Mouse (Mus musculus): Measurements from ENCODE around the gene Trappc10.

Gene Trappc10

DNA sequence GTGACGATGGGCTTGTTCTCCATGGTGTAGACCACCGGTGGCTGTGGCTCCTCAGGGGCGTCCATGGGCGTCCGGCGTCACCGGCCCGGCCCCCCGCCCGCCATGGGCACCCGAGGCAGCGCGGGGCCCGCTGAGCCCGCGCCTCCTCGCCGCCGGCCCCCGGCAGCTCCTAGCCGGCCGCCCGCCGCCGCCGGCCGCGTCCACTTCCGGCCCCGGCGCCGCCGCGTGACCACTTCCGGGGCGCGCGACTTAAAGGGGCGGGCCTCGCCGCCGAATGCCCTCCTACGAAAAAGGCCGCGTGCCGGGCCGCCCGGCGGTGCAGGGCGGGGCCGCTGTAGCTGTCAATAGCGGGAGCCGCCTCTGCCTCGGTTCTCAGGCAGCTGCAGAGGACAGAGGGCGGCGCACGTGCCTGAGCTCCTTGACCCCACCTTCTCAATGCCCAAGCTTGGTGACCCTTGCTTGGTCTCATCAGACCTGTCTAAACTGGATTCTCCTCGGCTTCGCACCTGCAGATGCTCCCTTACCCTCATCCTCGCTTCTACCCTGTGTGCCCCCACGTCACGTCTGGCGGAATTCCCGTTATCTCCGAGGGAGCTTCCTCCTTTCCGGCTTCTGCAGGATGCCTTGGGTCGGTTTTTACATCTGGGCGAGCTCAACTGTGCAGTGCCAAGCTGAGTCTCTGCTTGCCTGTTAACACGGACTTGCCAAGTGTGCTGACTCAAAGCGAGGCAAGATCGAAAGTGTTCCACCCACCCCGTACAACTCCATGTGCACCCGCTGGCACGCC, at the start of gene Trappc10:
Gene Trappc10 (minus strand): TSS at position 204 of the 787 bp plus-strand sequence.
- peak; percentile 89 for DNase-seq (ENCODE audit: low spot score)

DNA sequence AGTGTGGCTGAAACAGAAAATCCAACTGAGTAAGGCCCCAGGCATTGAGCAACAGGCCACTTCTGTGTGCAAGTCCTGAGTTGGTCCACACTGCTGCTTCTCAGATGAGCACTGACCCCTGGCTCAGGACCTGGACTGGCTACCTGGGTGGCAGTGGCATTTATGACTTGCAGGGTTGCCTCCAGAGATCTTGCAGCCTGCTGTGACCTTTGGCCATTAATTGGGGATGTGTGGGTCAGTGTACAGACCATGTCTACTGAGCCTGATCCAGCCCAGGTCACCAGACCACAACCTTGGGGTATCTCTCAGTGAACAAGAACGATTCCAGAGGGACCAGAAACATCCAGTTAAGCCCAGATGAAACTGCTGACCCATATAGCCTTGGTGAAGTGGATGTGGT, 49.1 kb upstream of the Trappc10 start:
- DNase-seq (ENCODE audit: low spot score): no peak

DNA sequence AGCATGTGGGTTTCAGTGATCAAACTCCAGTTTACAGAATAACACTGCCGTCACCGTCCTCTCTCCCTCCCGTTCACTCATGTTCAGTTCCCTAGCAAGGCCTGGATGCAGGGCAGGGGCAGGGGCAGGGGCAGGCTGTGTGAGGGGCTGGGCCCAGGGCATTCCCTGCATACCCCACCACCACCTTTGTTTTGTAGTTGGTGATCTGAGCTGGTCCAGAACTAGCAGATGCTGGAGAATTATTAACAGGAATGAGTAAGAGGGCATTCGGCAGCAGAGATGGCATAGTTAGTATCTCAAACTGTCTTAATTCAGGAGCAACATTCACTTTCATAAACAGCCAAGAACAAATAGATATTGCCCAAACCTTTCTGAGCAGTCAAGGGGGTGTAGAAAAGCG, 47.9 kb upstream of the Trappc10 start:
- no peak for DNase-seq (ENCODE audit: low spot score)

DNA sequence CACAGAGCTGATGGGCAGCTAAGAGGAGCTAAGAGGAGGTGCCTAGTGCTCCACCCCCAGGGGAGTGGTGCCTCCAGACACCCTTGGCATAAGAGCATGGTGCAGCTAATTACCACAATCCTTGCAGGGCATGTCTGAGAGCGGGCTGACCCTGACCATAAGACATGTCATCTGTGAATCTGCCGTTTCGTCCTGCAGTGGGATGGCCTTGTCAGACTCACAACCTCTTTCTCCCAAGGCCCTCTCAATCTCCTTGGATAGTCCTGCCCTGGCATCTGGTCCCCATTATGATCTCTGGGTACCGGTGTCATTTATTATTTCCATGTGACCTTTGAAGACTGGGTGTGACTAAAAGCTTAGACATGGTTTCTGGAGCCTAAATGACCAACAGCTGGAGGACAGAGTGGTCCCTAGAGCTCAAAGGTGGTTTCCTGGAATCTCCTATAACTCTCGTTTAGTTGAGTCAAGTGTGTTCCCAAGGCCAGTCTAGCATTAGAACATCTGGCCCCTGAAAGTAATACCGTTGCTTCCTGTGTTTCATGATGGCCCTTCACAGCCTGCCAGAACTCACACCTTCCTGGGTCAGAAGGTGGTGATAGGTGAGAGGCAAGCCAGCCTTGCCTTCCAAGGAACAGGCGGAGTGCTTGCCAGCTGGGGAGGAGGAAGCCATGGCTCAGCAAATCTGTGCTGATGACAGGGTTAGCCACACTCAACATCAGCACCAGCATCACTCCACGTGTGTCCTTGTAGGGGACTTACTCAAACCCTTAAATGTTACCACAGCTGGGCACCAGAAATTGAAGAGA, 46.5 kb upstream of the Trappc10 start:
- DNase-seq (ENCODE audit: low spot score): no peak

DNA sequence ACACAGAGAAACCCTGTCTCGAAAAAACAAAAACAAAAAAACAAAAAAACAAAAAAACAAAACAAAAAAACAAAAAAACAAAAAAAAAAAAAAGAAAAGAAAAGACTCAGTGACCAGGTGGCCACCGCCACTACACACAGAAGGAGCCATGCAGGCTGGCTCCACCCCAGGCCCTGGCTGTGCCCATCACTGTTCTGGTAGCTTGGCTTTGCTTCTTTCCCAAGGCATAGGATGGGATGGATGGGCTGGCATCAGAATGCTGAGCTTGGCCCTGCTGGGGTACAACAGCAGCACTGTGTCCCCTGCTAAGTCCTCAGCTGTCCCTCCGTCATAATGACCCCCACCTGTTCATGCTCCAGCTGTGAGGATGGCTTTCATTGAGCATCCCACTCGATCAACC, 44.5 kb upstream of the Trappc10 start:
- DNase-seq (ENCODE audit: low spot score): no peak

DNA sequence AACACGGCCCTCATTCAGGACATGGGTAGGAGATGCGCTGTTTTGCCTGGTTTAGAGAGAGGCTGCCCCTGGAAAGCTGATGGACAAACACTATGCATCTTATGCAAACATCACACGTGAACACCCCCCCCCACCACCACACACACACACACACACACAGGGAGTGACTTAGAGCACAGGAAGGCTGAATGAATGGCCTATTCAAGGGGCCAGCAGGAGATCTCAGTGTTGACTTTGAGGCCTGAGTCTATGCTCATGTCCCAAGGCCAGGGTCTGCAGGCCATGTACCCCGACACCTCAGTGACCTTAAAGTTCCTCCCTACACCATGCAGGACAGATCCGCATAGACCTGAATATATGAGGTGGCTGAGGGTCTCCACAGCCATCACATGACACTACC, 43.7 kb upstream of the Trappc10 start:
- DNase-seq (ENCODE audit: low spot score): no peak

DNA sequence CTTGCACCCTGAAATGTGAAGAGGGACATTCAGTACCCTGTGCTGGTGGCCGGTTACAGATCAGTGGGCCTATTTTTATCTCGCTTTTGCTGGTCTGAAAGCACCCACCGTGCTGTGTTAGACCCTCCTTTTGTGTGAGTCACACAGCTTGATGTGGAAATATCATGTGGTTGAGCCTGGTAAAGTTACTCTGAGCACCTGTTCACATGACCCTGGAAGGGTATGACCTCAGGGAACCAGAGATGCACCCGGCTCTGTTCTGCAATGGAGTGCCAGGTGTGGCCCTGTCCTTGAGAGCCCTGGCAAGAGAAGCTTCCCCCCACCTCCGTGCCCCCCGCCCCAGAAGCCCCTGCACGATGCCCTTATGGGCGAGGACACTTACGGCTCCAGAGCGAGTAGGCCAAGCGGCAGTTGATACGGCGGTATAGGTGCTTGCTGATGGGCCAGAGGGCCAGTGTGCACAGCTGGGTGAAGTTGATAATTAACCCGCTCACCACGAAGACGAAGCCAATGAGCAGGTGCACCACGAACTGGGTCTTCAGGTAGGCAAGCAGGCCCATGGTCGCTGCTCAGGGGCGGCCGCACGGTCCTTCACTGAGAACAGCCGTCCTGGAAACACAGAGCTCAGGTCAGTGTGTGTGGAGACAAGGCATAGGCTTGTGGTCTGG, 43.2 kb upstream of the Trappc10 start:
- no peak for DNase-seq (ENCODE audit: low spot score)

DNA sequence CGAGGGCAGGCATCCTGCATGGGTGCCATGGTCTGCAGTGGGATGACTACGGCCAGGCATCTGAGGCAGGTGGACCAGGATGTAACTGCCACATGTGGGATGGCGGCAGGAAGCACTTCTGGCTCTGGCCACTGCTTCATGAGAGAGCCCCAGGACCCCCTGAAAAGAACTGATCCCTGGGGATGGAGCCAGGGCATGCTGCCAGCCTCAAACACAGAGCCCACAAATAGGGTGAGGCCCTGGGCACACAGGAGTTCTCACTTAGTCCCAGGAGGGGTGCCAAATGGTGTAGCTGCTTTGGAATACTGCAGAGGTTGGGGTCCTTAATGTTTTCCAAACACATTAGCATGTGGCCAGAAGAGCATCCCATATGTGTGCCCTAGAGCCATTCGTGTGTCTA, 41.5 kb upstream of the Trappc10 start:
- no peak for DNase-seq (ENCODE audit: low spot score)

DNA sequence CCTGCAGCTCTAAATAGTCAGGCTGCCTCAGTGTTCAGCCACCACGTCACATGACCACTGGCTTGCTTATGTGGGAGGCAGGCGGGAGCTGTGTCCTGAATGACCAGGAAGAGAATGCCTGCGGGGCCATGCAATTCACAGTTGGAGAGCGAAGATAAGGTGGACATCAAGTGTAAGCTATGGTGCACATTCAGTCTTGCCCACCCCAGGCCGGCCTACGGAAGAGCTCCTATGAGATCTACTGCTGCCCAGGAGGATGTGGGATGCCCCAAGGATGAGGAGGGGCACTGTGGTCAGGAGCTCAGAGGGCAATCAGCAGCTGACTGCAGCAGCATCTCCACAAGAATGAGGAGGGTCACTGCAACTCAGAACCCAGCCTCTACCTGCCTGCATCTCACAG, 41.0 kb upstream of the Trappc10 start:
- no peak for DNase-seq (ENCODE audit: low spot score)

DNA sequence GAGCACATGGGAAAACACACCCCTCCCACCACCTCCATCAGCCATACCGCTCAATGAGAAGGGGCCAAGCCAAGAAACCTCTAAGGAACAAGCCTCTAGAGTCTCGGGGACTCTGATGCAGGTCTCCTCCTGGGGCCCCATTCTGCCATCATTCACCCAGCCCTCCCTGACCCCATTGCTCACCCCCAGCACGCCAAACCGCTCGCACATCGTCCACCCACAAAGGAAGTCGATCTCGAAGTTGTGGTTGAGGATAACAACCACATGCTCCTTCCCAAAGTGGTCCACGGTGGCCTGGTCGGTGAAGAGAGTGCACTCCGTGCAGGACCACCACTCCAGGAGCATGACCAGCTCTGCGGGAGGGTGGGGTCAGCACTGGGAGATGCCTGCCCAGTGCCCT, 40.4 kb upstream of the Trappc10 start:
- no peak for DNase-seq (ENCODE audit: low spot score)

DNA sequence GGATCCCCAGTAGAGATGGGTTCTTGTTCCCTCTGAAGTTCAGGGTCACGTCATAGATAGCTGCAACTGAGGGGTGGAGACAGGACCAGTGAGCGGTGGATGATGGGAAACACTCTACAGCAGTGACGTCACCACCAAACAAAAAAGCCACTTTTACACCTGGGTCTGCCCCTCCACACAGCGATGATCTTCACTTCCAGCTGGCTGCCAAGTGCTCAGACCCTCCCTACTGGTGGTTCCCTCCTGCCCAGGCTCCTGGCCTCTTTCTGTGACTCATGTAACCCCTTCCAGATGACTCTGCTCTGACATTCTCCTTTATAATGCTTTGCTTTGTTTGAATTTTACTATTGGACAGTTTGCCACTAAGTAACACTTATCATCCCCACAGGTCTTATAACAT, 38.0 kb upstream of the Trappc10 start:
- no peak for DNase-seq (ENCODE audit: low spot score)

DNA sequence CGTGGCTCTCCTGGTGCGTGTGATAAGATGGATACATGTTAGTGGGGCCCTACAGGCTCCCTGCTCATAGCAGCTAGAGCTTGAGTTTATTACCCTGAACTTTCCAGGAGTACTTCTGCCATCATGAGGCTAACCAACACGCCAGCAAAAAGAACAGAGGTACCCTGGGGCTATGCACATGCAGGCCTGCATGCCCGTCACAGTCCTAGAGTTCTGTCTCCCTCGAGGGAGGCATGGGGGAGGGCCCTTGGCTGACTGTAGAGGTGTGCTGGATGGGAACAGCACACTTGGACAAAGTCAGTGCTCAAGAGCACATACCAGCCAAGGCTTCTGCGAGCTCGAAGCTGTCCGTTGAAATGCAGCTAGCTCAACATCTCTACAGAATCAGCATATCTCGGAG, 36.0 kb upstream of the Trappc10 start:
- no peak for DNase-seq (ENCODE audit: low spot score)

DNA sequence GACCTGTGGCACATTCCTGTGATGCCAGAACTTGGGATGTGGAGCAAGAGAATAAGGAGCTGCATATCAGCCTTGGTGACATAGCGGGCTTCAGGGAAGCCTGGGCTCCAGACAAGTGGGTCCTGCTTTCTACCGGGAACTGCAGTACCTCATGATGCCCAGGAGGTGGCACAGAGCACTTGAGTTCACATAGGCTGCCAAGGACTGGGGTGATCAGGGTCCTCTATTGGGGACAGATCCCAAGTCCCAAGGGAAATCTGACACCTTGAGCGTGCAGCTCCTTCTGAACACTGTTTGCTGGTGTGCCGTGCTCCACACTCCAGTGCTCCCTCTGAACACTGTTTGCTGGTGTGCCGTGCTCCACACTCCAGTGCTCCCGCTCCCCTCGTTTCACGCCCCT, 34.8 kb upstream of the Trappc10 start:
- DNase-seq (ENCODE audit: low spot score): peak; percentile 58

DNA sequence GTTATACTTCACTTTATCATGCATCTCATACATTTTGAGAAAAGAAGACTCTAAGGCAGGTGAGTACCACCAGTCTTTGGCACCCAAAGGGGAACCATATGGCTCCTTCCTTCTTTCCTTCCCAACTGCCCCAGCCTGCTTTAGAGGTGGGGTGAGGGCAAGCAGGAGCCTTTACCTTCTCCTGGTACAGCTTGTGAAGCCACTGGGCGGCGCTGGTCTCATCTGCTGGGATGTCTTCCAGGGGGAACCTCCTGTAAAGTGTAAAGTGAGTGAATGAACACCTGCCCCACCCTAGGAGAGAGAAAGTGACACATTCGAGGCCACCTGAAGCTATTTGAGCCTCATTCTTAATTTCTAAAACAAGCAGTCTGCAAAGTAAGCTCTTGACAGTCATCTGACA, 33.4 kb upstream of the Trappc10 start:
- no peak for DNase-seq (ENCODE audit: low spot score)

DNA sequence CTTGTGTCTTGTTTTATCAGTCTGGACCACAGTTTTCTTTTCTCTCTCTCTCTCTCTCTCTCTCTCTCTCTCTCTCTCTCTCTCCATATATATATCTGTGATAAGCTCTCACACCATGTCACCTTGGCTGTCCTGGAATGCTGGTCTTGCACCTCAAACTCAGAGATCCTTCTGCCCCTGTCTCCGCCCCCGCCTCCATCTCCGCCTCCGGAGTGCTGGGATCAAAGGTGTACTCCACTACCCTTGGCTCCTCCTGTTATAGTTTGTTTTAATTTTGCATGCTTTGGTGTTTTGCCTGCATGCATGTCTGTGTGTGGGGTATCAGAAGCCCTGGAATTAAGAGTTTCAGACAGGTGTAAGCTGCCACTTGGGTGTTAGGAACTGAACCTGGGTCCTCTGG, 31.8 kb upstream of the Trappc10 start:
- no peak for DNase-seq (ENCODE audit: low spot score)

DNA sequence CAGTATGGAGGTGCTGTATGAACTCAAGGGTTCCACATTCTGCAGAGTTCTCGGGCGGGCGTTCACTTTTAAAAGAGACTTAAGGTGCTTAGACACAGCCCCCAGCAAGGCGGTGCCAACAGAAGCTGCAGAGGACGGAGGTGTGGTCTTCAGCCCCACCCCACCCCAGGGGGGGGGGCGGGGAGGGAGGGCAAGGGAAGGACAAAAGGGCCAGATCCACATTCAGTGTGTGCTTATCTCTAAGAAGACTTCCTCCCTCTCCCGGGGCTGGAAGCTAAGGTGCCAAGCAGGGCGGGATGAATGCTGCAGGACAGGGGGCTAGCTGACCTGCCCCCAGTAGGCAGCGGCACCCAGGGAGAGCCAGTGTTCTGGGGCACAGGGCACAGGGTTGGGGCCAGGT, 28.5 kb upstream of the Trappc10 start:
- no peak for DNase-seq (ENCODE audit: low spot score)

DNA sequence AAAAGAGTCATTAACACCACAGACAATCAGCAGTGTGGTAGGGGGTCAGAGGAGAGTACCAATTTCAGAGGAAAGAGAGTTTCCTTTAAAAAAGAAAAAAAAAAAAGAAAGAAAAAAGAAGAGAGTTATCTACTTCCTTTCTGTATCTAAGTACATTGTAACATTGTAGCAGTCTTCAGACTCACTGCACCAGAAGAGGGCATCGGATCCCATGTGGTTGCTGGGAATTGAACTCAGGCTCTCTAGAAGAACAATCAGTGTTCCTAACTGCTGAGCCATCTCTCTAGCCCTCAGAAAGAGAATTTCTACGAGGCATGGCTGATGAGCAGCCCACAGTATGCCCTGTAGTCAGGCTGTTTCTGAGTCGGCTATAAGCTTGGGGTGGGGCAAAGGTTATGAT, 21.4 kb upstream of the Trappc10 start:
- no peak for DNase-seq (ENCODE audit: low spot score)

DNA sequence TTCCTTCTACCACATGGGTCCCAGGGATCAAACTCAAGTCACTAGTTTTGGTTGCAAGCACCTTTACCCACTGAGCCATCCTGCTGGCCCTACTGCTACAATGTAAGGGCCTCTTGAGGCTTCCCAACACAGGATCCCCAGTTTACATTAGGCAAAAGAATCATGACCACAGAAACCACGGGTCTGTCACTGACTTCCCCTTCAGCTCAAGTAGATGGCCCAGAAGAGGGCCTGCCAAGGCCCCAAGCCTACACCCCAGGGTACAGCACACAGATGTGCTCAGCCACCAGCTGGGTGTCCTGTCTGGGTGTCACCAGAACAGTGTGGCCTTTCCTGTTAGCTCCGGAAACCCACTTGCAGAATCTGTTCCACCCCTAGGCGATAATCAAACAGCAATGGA, 20.3 kb upstream of the Trappc10 start:
- no peak for DNase-seq (ENCODE audit: low spot score)

DNA sequence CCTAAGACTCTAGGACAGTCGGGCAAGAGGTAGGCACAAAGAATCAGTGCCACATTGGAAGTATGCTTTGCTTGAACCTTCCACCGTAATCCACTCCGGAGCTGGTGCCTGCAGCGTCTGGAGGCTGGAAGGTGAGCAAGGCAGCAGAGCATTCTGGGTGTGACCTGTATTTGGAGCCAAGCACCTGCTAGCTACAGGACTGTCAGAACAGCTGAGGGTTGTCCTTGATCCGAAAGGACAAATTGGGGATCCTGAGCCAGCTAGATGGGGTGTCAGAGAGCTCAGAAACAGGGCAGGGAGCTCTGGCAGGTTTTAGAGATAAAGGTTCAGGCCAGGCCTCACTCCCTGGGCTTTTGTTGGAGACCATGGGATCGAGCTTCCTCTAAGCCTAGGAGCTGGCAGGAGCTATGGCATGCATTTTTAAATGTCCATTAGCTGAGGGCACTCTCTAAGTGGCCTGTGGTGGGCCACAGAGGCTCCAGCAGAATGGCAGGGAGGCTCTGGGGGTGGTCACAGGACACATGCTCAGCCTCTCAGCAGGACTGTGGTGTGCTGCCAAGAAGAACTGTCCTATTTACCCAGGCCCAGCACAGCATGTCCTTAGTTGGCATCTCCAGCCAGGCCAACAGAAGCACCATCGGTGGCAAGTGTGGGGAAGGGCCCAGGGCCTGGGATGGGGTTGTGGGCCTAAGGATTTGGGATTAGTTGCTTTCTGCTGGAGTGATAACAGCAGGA, 16.6 kb upstream of the Trappc10 start:
- DNase-seq (ENCODE audit: low spot score): no peak

DNA sequence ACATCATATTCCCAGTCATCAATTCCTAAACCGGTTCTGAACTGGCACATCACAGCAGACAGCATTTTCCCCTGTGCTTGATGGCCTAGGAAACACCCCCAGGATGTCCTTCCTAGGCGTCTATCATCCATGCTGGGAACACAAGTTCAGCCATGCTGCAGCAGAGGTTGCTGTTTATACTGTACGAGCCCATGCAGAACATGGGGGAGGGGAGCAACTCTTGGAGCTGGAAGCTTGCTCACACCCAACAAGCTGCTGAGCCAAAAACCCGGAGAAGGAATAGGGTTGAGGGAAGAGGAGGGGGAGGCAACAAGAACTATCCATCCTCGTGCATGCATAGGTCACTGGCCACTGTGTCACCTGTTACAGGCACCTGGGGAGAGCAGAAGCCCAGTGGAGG, 15.9 kb upstream of the Trappc10 start:
- DNase-seq (ENCODE audit: low spot score): no peak

DNA sequence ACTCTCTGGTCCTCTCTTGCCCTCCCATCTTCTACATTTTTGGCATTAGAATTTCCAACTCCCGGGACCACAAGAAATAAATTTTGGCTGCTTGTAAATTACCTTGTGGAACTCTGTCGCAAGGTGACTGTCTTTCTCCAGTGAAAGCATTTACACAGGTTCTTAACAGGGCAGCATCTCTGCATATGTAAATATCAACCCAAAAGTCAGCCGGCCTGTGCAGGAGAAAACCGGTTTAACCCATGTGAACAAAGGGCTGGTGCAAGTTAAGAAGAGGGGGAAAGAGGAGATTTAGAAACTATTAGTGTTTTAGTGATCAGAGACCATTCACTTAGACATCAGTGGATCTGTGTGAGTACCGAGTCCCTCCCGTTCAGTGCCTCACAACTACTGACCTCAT, 15.3 kb upstream of the Trappc10 start:
- DNase-seq (ENCODE audit: low spot score): no peak

DNA sequence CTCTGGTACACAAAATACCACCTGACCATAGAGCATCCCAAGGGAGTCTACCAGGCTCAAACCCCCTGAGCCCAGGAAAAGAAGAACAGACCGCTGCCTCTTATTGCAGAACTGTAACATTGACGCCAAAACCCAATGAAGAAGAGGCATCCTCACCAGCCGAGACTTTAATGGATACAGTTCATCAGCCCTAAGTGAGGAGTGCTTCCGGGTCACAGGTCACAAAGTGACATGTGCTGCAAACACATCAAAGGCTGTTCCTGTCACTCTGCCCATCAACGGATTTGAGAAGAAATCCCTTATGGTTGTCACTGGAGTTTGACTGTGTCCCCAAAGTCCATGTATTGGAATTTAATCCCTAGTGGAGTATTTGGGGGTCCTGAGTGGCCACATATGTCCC, 14.8 kb upstream of the Trappc10 start:
- no peak for DNase-seq (ENCODE audit: low spot score)

Data from lung, postnatal 25 days (tissue).